Mouse (Mus musculus): ENCODE measurements around the gene Armc12.
A peak's percentile ranks its signal among the peaks of the same experiment; 100 is the strongest.

The Armc12 gene

DNA sequence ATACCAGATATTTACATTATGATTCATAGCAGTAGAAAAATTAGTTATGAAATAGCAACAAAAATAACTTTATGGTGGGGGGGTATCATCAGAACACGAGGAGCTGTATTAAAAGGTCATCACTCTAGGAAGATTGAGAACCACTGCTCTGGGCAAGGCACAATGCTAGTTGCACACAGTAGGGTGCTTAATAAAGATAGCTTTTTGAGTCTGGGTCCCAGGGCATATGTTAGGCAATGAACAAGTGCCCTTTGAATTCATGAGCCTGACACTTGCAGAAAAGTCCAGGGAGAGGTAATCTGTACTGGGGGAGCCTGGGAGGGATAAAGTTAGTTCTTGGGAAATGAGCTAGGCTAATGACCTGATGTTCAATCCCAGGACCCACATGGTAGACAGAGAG lies 17.3 kb upstream of the Armc12 start:
- DNase-seq (ENCODE audit: low read depth, low spot score): no peak

DNA sequence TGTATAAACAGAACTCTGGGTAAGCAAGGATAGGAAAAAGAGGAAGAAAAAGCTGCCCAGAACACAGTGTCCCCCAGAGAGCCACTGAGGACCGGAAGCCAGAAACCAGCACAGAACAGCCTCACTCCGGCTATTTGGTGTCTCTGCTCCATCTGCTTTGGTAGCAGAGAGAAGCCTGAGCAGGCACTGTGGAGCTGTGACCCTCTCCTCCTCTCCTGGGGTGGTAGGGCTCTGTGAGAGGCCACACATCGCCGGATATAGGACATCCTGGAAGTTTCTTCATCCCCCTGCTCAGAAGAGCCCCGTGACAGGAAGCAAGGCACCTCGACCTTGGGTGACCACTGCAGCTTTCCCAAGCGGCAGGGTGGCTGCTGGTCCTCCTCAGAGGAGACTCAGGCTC lies 16.8 kb upstream of the Armc12 start:
- no peak for DNase-seq (ENCODE audit: low read depth, low spot score)

DNA sequence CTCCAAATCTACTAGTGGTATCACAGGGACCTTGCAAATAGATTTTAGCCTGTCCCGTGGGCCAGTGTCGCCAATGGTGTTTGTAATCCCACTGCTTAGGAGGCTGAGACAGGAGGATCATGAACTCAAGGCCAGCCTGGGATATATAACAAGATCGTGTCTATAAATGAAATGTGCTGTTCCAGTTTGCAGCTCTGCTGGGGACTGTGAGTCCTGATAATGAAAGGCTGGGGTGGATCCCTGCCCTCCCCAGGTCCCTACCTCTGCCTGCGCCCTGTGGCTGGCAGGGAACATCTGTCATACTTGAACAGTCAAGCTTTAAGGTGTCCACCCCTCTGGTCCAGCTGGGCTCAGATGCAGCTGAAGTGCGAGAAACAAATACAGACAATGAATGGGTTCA lies 16.1 kb upstream of the Armc12 start:
- DNase-seq (ENCODE audit: low read depth, low spot score): no peak

DNA sequence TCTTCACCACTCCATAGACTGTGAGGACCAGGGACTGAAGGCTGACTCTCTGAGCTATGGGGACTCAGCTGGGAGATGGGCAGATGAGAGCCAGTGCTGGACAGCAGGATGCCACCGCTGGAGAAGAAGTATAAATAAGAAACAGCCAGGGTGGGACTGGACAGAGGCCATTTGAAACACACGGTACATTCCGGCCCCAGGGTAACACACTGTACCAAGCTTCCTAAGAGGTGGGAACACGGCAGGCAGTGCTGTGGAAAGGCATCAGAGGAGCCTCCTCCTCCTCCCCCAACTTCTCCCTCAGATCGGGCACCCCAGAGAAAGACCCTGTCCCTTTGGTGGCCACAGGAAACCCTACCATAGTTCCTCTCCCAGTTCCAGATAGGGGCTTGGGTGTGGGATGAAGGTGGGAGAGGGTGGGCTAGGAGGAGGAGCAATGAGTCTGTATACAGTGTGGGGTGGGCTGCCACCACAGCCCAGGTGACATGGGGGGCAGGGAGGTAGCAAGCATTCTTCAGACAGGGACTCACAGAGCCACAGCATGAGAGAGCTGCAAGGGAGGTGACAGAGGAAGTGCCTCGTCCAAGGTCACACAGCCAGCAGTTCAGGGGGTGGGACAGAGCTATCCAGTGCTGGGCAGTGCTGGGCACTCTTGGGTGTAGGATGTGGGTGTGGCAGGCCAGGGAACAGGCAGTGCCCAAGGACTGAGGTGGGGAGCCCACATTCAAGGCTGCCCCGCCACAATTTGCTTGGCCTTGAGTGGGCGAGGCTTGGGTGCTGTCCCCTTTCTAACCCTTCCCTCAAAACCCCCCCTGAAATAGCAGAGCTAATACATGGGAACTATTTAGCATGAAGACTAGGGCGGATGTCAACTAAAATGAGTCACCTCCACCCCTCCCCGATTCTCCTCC lies 14.9 kb upstream of the Armc12 start:
- no peak for DNase-seq (ENCODE audit: low read depth, low spot score)

DNA sequence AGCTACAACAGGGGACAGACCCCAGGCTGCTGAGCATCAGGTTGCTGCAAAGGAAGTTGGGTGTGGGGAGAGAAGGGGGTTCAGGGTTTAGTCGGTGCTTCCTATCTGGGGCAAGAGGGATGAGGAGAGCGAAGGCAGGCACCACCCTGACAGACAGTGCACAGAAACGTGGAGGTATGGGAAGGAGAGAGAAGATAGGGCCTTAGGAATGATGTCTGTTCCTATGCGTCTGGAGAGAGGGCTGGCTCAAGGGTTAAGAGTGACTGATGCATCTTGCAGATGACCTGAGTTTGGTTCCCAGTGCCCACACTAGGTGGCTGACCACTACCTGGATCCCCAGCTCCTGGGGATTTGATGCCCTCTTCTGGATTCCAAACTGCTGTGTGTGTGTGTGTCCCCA lies 13.7 kb upstream of the Armc12 start:
- no peak for DNase-seq (ENCODE audit: low read depth, low spot score)

DNA sequence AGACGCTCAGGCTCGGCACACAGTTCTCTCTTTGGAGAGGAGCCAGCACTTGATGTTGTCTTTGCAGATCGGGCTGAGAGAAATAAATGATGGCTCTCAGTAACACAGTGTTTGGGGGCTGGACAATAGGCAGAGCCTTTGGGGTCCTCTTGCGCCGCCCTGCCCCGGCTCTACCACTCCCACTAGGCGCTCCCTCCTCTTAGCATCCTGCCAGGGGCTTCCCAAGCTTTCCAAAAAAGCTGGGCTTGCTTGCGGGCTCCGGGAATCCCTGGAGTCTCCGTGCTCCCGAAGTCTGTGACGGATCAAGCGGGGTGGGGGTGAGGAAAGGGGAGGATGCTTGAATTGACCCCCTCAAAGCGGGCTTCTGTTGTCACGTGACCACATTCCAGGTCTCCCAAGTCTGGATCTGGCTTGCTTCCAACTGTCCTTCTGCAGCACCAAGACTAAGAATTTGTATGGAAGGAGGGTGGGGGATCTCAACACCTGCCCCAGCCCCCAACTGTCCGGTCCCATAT lies 13.1 kb upstream of the Armc12 start, which contains the start of gene Fkbp5:
Gene Fkbp5, minus strand, starts transcription at position 87 of the 515 bp plus-strand sequence.
- no peak for DNase-seq (ENCODE audit: low read depth, low spot score)

DNA sequence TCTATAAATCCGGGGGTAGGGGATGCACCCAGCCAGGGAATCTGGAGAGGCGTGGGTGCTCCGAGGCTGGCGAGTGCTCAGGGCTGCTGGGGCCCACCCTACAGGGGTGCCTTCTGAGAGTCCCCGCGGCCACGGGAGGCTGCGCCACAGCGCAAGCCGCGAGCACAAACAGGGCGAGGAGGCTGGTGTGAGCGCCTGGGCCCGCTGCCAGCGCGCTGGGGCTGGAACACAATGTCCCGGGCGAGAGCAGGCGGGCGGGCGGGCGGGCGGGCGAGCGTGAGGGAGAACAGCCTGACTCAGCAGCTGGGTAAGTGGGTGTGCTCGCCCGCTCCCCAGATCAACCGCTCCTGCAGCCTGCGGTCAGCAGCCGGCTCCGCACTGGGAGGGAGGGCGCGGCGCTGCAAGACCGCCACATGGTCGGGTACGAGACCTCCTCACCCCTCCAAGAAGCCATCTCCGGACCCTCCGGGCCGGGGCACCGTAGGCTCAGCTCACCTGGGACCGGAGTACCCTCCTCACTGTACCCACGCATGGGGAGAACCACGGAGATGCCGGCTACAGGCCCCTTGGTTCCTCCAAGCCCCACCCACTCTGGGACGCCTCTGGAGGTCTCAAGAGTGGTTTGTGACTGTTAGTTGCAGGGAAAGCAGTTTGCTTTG lies 12.5 kb upstream of the Armc12 start:
- no peak for DNase-seq (ENCODE audit: low read depth, low spot score)

DNA sequence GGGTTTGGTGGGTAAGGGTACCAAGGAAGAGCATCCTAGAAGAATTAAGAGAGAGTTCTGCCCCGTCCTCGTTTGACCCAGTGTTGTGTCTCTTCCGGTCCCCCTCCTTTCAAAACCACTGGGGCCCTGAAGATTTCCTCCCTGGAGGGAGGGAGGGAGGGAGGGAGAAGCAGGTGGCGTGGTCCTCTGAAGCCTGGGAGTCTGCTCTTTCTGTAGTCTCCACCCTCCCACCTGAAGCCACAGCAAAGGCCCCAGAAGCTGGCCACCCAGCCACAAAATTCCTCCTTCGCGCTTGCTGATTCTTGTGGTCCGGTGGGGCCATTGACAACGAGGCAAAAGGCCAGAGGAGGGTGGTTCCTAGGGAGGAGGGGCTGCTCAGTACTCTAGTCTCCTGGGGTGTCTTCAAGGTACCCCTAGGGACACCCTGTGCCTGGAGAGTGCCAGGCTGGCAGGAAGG lies 12.0 kb upstream of the Armc12 start:
- DNase-seq (ENCODE audit: low read depth, low spot score): no peak

DNA sequence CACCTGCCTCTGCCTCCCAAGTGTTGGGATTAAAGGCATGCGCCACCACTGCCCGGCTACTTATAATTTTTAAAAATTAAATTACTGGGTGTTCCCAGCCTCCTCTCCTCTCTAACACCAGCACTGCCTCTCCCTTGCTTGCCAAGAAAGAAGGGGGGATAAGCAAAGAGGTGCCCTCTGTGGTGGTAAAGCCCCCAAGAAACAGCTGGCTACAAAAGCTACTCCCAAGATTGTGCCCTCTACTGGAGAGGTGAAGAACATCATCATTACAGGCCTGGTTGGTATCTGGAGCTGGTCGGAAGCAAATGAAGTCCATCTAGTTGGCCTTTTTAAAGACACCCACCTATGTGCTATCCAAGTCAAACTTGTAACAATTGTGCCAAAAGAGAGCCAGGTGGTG lies 10.8 kb upstream of the Armc12 start:
- DNase-seq (ENCODE audit: low read depth, low spot score): no peak

DNA sequence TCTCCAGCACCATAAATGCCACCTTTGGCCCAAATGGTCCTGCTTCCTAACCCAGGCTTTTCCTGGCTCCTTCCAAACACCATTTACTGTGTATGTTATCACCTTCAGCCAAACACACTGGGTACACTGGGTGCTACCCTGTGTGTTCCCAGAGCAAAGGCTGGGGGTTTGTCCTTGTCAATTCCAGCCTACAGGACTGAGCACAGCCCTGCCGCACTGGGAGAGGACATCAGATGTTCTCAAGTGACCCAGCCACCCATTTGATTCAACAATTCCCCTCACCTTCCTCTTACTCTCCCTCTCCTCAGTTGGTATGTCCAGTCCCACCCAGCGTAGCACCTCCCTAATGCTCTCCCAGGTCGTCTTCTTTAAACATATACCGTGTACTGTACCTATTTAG lies 10.0 kb upstream of the Armc12 start:
- DNase-seq (ENCODE audit: low read depth, low spot score): no peak

DNA sequence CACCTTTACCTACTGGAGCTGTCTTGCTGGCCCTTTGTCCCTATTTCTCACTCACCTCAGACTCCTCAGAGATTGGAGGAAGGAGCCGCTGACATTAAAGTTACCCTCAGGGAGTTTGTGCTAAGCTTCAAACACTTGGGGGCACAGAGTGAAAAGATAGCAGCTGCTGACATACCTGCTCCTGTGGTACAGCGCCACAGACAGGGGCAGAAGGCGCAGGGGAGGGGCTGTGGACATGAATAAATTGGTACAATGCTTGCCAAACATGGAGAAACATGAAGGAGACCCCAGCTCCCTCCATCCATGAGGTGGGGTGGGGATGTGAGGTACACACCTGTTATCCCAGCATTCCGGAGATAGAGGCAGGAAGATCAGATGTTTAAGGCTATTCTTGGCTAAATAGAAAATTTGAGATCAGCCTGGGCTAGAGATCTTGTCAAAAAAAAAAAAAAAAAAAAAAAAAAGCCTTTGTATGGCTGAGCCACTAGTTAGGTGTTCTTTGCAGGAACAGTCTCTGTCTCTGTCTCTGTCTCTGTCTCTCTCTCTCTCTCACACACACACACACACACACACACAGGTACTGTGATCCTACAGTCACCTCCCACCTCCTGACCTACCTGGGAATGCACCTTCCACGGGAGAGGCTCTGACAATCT lies 9.4 kb upstream of the Armc12 start:
- no peak for DNase-seq (ENCODE audit: low read depth, low spot score)

DNA sequence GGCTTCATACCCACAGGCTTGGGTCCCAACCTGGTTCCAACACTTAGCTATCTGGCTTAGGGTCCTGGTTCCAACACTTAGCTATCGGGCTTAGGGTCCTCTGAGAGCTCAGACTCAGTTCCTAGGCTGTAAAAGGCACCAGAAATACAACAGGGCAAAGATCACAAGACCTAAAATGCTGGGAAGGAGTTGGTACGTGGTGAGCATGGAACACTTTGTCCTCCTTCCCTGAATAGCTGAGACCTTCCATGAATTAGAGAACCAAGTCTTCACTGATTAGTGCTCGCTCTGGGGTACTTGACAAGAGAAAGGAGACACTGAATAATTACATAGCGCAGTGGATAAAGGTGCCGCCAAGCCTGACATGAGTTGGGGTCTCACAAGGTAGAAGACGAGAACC lies 8.7 kb upstream of the Armc12 start:
- DNase-seq (ENCODE audit: low read depth, low spot score): no peak

DNA sequence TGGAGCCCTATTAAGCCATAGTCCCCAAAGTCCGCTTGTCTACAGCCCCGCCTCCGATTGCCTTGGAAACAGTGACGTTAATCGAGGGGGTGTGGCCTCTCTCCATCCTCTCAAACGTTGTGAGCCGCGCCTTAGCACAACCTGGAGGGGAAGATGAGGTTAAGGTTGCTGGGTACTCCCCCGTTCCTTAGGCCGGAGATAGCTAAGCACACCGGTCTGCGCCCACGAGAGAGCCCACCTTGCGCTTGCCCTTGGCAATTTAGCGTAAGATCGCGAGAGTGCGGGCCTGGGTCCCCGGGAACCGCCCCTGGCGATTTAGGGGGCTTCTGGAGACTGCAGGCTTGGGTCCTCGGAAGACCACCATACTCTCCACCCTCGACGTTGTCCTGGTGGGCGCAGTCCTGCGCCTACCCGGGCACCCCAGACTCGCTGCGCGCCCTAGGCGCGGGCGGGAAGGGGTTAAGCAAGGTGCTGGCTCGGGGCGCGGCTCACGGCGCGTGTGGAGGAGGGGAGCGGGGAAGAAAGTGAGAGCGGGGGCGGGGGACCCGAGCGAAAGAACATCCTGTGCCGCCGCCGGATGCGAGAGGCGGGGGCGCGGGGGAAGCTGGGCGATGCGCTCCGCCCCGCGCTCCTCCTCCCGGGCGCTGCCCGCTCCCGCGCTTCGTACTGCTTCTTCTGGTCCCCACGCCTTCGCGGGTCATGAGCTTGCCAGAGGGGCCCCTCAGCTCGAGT lies 7.8 kb upstream of the Armc12 start:
- DNase-seq (ENCODE audit: low read depth, low spot score): peak; percentile 83

DNA sequence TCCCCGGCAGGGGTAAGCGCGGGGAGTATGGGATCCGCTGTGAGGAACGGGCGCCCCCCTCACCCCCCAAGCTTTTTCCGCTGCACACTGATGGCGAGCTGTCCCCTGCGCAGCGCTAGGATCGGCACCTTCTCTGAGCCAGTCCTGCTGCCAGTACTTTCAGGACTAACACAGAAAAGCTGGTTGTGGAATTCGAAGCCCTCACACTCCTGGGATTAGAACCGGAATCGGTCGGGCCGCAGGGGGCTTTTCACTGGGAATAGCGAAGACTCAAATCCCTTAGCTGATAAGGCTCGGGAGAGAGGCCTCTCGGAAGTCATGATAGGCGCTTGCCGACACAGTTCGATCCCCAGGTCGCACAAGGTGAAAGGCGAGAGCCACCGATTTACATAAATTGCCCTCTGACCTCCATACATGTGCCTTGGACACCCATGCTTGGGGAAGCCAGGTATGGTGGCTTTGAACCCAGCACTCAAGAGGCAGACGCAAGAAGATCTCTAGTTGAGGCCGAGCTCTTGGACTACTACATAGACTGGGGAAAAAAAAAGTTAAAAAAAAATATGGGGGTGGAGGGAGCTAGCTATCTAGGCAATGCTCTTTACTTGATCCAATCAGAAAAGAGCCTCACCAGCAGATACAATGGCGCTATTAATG lies 7.1 kb upstream of the Armc12 start:
- no peak for DNase-seq (ENCODE audit: low read depth, low spot score)

DNA sequence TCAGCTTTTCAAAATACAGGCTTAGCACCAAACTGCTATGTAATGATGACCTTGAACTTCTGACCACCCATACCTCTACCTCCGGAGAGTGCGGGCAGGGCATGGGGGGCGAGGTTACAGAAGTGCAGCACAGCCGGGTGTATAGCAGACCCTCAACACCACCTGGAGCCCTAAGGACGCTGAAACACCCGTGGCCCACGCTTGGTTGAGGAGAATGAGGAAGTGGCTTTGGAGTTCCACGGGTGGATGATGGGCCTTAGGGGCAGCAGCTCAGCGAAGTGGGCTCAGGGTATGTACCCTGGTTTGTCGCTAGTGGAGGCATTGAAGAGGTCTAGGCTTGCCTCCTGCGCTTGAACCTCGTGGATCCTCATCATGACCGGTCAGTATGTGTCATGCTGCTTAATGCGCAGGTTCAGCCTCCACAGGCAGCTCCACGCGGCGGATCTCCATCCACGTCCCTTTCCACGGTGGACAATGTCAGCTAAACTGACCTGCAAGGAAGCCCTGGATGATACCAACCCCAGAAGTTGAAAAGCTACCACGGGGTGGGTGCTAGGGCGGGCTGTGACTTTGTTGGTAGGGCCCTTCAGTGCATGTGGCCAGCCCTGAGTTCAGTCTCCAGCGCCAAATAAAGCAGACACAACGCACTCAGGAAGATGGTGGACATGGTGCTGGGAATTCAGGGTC lies 6.5 kb upstream of the Armc12 start:
- no peak for DNase-seq (ENCODE audit: low read depth, low spot score)

DNA sequence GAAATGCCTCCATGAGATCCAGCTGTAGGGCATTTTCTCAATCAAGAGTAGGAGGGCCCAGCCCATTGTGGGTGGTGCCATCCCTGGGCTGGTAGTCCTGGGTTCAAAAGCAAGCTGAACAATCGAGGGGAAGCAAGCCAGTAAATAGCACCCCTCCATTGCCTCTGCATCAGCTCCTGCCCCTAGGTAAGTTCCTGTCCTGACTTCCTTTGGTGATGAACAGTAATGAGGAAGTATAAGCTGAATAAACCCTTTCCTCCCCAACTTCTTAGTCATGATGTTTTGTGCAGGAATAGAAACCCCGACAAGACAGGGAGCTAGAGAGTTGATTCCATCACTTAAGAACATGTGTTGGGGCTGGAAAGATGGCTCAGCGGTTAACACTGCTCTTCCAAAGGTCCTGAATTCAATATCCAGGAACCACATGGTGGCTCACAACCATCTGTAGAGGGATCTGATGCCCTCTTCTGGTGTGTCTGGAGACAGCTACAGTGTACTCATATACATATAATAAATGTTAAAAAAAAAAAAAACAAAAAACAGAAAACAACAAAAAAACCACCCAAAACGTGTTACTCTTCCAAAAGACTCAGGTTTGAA lies 5.7 kb upstream of the Armc12 start:
- DNase-seq (ENCODE audit: low read depth, low spot score): no peak

DNA sequence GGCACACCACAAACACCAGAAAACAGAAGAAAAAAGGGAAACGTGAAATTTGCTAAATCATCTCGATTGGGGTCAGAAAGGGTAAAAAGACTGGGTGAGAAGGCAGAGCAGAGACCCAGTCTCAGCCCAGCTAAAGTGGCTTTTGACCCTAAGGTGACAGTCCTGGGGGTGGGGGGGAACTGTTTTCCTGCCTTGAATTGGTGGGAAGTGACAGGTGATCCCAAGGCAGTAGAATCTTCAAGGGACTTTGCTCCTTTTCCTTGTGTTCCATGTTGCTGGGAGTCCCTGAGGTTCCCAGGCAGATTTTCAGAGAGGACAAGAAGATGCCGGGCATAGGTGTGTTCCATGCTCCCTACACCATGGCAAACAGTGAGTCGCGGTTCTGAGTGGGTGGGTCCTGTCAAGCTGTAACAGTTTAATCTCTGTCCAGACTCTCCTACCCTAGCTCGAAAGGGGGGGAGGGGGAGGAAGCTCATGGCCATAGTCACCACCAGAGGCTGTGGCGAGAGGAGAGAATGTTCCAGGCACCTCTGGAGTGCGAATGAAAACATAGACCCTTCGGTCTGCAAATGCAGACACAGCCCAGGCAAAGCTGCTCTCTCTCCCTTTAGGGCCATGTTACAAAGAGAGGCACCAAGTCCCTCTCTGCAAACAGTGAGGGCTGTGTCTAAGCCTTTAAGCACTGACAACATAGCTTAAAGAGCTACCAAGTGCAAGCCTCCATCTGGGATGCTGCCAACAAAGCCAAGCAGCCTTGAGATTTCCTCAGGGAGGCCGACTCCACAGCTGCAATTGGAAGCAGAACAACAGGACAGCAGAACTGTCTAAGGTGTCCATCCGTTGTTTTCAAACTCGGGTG lies 3.2 kb upstream of the Armc12 start:
- no peak for DNase-seq (ENCODE audit: low read depth, low spot score)

DNA sequence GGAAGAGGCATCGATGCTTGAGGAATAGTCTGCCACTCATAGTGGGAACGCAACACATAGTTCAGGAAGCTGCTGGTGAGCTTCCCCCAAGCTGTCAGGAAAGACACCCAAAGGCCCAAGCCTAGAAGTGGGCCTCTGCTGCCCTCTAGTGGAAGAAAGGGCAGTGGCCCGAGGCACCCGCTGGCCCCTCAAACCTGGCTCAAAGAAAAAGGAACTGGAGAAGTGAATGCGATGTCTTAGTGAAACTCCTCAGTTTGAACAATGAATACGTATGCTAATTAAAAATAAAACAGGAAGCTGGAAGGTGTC lies 2.6 kb upstream of the Armc12 start:
- DNase-seq (ENCODE audit: low read depth, low spot score): peak; percentile 70

DNA sequence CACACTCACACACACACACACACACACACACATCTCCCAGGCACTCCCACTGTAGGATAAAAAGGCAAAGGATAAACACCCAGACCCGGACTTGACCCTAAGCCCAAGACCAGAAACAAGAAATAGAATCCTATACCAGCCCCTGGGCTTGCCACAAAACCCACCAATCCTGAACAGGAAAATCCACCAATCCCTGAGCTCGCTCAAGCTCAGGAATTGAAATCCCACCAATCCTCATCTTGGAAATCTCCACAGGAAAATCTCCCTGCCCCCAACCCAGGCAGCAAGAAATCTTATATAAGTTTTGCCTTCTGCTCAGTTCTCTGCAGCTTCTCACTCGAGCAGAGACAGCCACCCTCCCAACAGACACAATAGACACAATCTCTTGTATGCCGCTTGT lies 1.5 kb upstream of the Armc12 start:
- DNase-seq (ENCODE audit: low read depth, low spot score): no peak

Measured in retina, adult 2 months (tissue).